Mouse (Mus musculus) thymus, adult 2 months (tissue): ENCODE measurements at regions not wholly inside any gene's neighbourhood (a gene's known extent, or its start where the extent isn't known, plus 50 kb on each side); places are given as distances from the start of the nearest gene placed in this dataset.

ENCODE experiments used
- CTCF ChIP-seq: fragments of 200-500 bp; IDR thresholded peaks from 2 replicates; pipeline ENCODE4 v1.5.1; 2012; ENCODE audit warnings: mild to moderate bottlenecking, control low read depth, low read length, moderate library complexity, borderline replicate concordance; ENCODE audit not compliant: control insufficient read depth, poor library complexity, insufficient read depth; ENCODE audit errors: extremely low read depth
- POLR2A ChIP-seq: fragments of 200-500 bp; IDR thresholded peaks from 2 replicates; pipeline ENCODE4 v1.6.1; 2012; ENCODE audit warnings: mild to moderate bottlenecking, low read length, control low read depth, moderate library complexity; ENCODE audit not compliant: control insufficient read depth, poor library complexity, insufficient read depth; ENCODE audit errors: extremely low read depth

DNA sequence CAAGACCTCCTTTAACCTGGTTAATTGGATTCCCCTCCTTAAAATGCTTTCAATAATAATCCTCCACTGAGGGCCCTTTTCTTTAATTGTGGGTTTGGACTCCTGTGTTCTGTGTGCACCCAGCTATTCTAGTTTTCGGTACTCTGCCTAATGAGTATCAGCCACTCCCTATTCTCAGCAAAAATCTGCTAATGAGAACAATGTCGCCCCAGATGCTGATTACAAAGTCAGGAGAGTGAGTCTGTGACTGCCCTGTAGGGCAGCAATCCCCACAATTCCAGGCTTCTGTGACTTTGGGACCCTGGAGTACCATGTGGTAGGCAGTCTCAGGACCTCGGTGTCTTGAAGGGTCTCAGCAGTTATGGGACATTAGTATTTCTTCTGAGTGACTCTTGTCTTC is 324.6 kb upstream of the Adamts16 start:
- TF ChIP-seq CTCF (no peak), POLR2A (no peak)
